Comparison of ENCODE assay signal across 11 mouse cellular contexts in the genomic region with DNA sequence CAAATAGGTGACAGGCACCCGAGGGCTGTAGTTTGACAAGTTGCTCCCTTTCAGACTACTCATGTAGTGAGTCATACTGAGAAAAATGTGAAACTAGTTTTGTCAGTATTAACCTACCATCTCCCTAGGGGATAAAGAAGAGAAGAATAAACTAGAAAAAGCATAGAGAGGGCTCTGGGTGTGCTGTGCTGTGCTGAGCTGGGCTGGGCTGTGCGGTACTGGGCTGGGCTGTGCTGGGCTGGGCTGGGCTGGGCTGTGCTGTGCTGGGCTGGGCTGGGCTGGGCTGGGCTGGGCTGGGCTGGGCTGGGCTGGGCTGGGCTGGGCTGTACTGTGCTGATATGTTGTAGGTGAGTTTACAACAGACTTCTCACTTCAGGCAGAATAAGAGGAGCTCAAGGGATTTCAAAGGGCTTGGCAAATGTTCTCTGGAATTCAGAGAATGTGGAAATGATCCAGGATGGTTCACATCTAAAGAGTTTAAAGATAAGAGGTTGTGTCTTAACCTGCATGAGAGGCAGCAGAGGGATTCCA.
DNase-seq lines count a peak whose midpoint lies in the region; ATAC-seq and TF ChIP-seq lines count a peak whose summit lies in the region.
"Had no signal": no experiment of that assay in that cellular context is flagged by ENCODE, and none has a peak within 500 bp of the region (broad histone marks: within the 10 kb centered on the region; RNA-seq: fewer than 3 reads in every experiment).

No protein-coding gene starts in this region.

- H3K4me2 ChIP-seq in lung, postnatal 0 days (replicated peaks; ENCODE audit: low read depth, low read length): no peak overlapping the region
- H3K4me2 ChIP-seq in embryonic facial prominence, embryonic 14.5 days (ENCODE audit: low read depth, low read length): no peak overlapping the region
- H3K4me2 ChIP-seq in liver, embryonic 12.5 days: peak overlapping the region; percentile 69
- no peak overlapping the region for H3K4me2 ChIP-seq in stomach, postnatal 0 days (replicated peaks; ENCODE audit: low read depth)
- H3K4me2 ChIP-seq: embryonic facial prominence, embryonic 13.5 days had no signal

- H3K9me3 ChIP-seq in lung, postnatal 0 days (ENCODE audit: low read length): no peaks in the 10 kb centered on the region
- H3K9me3 ChIP-seq in embryonic facial prominence, embryonic 14.5 days (ENCODE audit: control insufficient read depth, low read length): no peaks in the 10 kb centered on the region
- H3K9me3 ChIP-seq in liver, embryonic 12.5 days (replicated peaks): no peaks in the 10 kb centered on the region
- H3K9me3 ChIP-seq in stomach, postnatal 0 days (ENCODE audit: control insufficient read depth, low read length): no peaks in the 10 kb centered on the region
- H3K9me3 ChIP-seq: embryonic facial prominence, embryonic 13.5 days had no signal

- DNase-seq in lung, postnatal 0 days (ENCODE audit: low spot score): peak; percentile 54
- no peak for DNase-seq in lung, adult 2 months
- peak; percentile 68 for DNase-seq in embryonic facial prominence, embryonic 14.5 days (ENCODE audit: low spot score)
- DNase-seq in stomach, postnatal 0 days (ENCODE audit: low spot score): peak; percentile 27
- no peak for DNase-seq in gastrocnemius, postnatal 14 days
- DNase-seq in layer of hippocampus, adult 9-11 months: no peak
- no peak for DNase-seq in spleen, postnatal 36 days (ENCODE audit: low spot score in 2 of 2)
- DNase-seq: gastrocnemius, adult 2 months had no signal

- TF ChIP-seq EP300 in lung, postnatal 0 days (IDR thresholded peaks at IDR 0.05): peak; percentile 7; the same call in 1 of the 2 replicates
- TF ChIP-seq EP300 in stomach, postnatal 0 days (optimal IDR thresholded peaks at IDR 0.05): no peak

- no peak overlapping the region for H3K4me3 ChIP-seq in lung, postnatal 0 days (ENCODE audit: low read depth, low read length)
- H3K4me3 ChIP-seq in lung, adult 2 months (replicated peaks; ENCODE audit: extremely low read depth, low read depth, low read length): no peak overlapping the region
- H3K4me3 ChIP-seq in embryonic facial prominence, embryonic 14.5 days (ENCODE audit: low read depth, low read length): no peak overlapping the region
- peak overlapping the region; percentile 31 for H3K4me3 ChIP-seq in liver, embryonic 12.5 days
- H3K4me3 ChIP-seq in stomach, postnatal 0 days (ENCODE audit: low read depth, low read length): no peak overlapping the region
- H3K4me3 ChIP-seq: embryonic facial prominence, embryonic 13.5 days; gastrocnemius, adult 2 months had no signal

- intact Hi-C loops in gastrocnemius, postnatal 14 days (cut with DNase I; ENCODE audit: low total_unique reads): no loop called here

- peak; percentile 86 for ATAC-seq in lung, postnatal 0 days
- peak; percentile 87 for ATAC-seq in embryonic facial prominence, embryonic 14.5 days (ENCODE audit: low read depth)
- peak; percentile 93 for ATAC-seq in liver, embryonic 12.5 days
- ATAC-seq in stomach, postnatal 0 days (ENCODE audit: low FRiP score, low TSS enrichment): peak; percentile 80

- no peaks in the 10 kb centered on the region for H3K4me1 ChIP-seq in lung, postnatal 0 days (ENCODE audit: insufficient read depth, low read depth, low read length)
- H3K4me1 ChIP-seq in lung, adult 2 months (ENCODE audit: control insufficient read depth, insufficient read depth, low read length): no peaks in the 10 kb centered on the region
- H3K4me1 ChIP-seq in embryonic facial prominence, embryonic 14.5 days (ENCODE audit: control insufficient read depth, insufficient read depth, low read length): no peaks in the 10 kb centered on the region
- H3K4me1 ChIP-seq in liver, embryonic 12.5 days: peaks cover 83% of the 10 kb centered on the region
- no peaks in the 10 kb centered on the region for H3K4me1 ChIP-seq in stomach, postnatal 0 days (replicated peaks; ENCODE audit: control insufficient read depth, insufficient read depth)
- H3K4me1 ChIP-seq: embryonic facial prominence, embryonic 13.5 days had no signal

- no peak overlapping the region for H3K27ac ChIP-seq in lung, postnatal 0 days (ENCODE audit: low read length)
- 0 out of 2 replicates have a peak overlapping the region, but pooled peaks have one; percentile 15 for H3K27ac ChIP-seq in embryonic facial prominence, embryonic 14.5 days (replicated peaks; ENCODE audit: low read depth, low read length)
- H3K27ac ChIP-seq in liver, embryonic 12.5 days: peak overlapping the region; percentile 98
- no peak overlapping the region for H3K27ac ChIP-seq in stomach, postnatal 0 days (replicated peaks)
- H3K27ac ChIP-seq: embryonic facial prominence, embryonic 13.5 days; gastrocnemius, adult 2 months; kidney, postnatal 0 days had no signal

- H3K36me3 ChIP-seq in lung, postnatal 0 days (ENCODE audit: insufficient read depth, low read length): no peaks in the 10 kb centered on the region
- no peaks in the 10 kb centered on the region for H3K36me3 ChIP-seq in embryonic facial prominence, embryonic 14.5 days (ENCODE audit: control insufficient read depth, insufficient read depth, low read length)
- H3K36me3 ChIP-seq in liver, embryonic 12.5 days: no peaks in the 10 kb centered on the region
- no peaks in the 10 kb centered on the region for H3K36me3 ChIP-seq in stomach, postnatal 0 days (ENCODE audit: control insufficient read depth, insufficient read depth, low read length)
- H3K36me3 ChIP-seq: embryonic facial prominence, embryonic 13.5 days had no signal

- no peaks in the 10 kb centered on the region for H3K27me3 ChIP-seq in lung, postnatal 0 days (replicated peaks; ENCODE audit: insufficient read depth, low read length)
- no peaks in the 10 kb centered on the region for H3K27me3 ChIP-seq in embryonic facial prominence, embryonic 14.5 days (replicated peaks; ENCODE audit: control insufficient read depth, insufficient read depth, low read length)
- H3K27me3 ChIP-seq in liver, embryonic 12.5 days (replicated peaks): no peaks in the 10 kb centered on the region
- H3K27me3 ChIP-seq in stomach, postnatal 0 days (ENCODE audit: control insufficient read depth, insufficient read depth, low read length): no peaks in the 10 kb centered on the region
- H3K27me3 ChIP-seq: embryonic facial prominence, embryonic 13.5 days had no signal

- no peak for TF ChIP-seq POLR2A in lung, adult 2 months (IDR thresholded peaks at IDR 0.05; ENCODE audit: borderline replicate concordance, extremely low read depth, low read depth, low read length)

- no peak overlapping the region for H3K9ac ChIP-seq in lung, postnatal 0 days (replicated peaks; ENCODE audit: low read depth)
- H3K9ac ChIP-seq in embryonic facial prominence, embryonic 14.5 days (ENCODE audit: low read depth, low read length): no peak overlapping the region
- peak overlapping the region; percentile 66 for H3K9ac ChIP-seq in liver, embryonic 12.5 days
- H3K9ac ChIP-seq in stomach, postnatal 0 days (ENCODE audit: low read length): no peak overlapping the region
- H3K9ac ChIP-seq: embryonic facial prominence, embryonic 13.5 days had no signal

- 19% methylated on average over 2 of the region's 2 CpGs for WGBS in lung, postnatal 0 days
- WGBS in lung, adult 2 months: 26% methylated on average over 2 of the region's 2 CpGs
- WGBS in embryonic facial prominence, embryonic 14.5 days: 44% methylated on average over 2 of the region's 2 CpGs
- WGBS in liver, embryonic 12.5 days (ENCODE audit: insufficient replicate concordance): 14% methylated on average over 2 of the region's 2 CpGs
- WGBS in stomach, postnatal 0 days: 14% methylated on average over 2 of the region's 2 CpGs

- TF ChIP-seq CTCF in lung, postnatal 0 days (IDR thresholded peaks at IDR 0.05): no peak
- no peak for TF ChIP-seq CTCF in lung, adult 2 months (IDR thresholded peaks at IDR 0.05; ENCODE audit: insufficient read depth, low read length)
- TF ChIP-seq CTCF in stomach, postnatal 0 days (IDR thresholded peaks at IDR 0.05; ENCODE audit: low read depth): no peak

Comparison
In these comparisons a context has a peak if more than half of its experiments do, and no peak if none do; other contexts are left out.
1. DNase-seq: peak in lung, postnatal 0 days (single experiment), embryonic facial prominence, embryonic 14.5 days (single experiment) and stomach, postnatal 0 days (single experiment); none in lung, adult 2 months (single experiment), gastrocnemius, postnatal 14 days (single experiment), layer of hippocampus, adult 9-11 months (single experiment) and spleen, postnatal 36 days (0 of 2).
2. H3K27ac ChIP-seq: peak in embryonic facial prominence, embryonic 14.5 days (single experiment) and liver, embryonic 12.5 days (single experiment); none in lung, postnatal 0 days (single experiment) and stomach, postnatal 0 days (single experiment).
3. Peak in every context shown above with its lines, with median percentiles within 50 percentile points of each other: ATAC-seq.